Mouse (Mus musculus) gastrocnemius, postnatal 36 days (tissue): ENCODE data around the gene Grm4. TPM values are rescaled to one million over a fixed set of nuclear protein-coding genes. Genes with fewer than 3 reads are reported as not detected.

Experiments used
- total RNA-seq, 2 experiments: library from RNA; stranded (reverse); gene quantifications; 2 replicates each; pipeline ENCODE4 v1.2.3; 2021

Grm4 gene
- total RNA-seq, 2 experiments from 2014 or later = 0.05 TPM; not detected in 1

Other genes starting within 250 kb of the Grm4 start
- gene Hmga1, start 35.1 kb upstream of the Grm4 start, total RNA-seq = 10 to 100 TPM; 24.0 to 25.2 TPM
- 1 to 10 TPM; 2.7 to 2.8 TPM for gene AI413582, start 44.4 kb upstream of the Grm4 start, total RNA-seq
- gene Nudt3, start 102.1 kb upstream of the Grm4 start, total RNA-seq = 100 to 1,000 TPM; 232 to 233 TPM
- not detected for gene RPS10-NUDT3, start 113.8 kb upstream of the Grm4 start, total RNA-seq
- gene Rps10, start 115.3 kb upstream of the Grm4 start, total RNA-seq = 100 to 1,000 TPM; 294 to 354 TPM
- under 1 TPM; 0.18 to 0.59 TPM for gene Pacsin1, start 134.1 kb upstream of the Grm4 start, total RNA-seq
- not detected for gene Spdef, start 207.6 kb upstream of the Grm4 start, total RNA-seq